Comparison of ENCODE assay signal across 7 mouse cellular contexts in the genomic region with DNA sequence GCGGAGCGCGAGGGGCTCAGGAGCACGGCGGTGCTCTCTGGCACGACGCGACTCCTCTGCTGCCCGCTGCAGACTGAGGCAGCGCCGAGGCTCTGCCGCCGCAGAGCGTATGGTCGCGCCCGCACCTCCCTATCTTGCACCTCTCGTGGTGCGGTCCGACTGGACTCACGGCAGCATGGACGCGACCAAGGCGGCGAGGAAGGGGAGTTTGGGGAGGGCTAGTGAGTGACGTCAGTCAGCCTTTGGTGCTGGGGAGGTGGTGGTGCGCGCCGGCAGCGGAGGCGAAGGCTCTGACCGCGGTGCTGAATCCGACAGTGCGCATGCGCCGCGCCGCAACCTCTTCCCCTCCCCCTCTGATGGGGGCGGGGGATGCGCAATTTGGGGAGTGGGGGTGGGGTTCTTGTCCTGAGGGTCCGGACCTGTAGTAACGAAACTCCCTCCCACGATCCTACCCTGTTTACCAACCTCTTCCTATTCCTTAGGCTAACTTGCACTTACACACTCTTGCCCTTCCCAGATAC. TPM values are rescaled to one million over a fixed set of nuclear protein-coding genes. Genes with fewer than 3 reads are reported as not detected.
DNase-seq lines count a peak whose midpoint lies in the region; ATAC-seq lines count a peak whose summit lies in the region.

Gene Syn1 (minus strand): TSS at position 161 of the 521 bp plus-strand sequence.

- H3K27me3 ChIP-seq in embryonic facial prominence, embryonic 11.5 days (ENCODE audit: control insufficient read depth, insufficient read depth, low read length): no peaks in the 10 kb centered on the region
- peaks cover 14% of the 10 kb centered on the region; the same call in 1 of the 2 replicates for H3K27me3 ChIP-seq in limb, embryonic 12.5 days
- no peaks in the 10 kb centered on the region for H3K27me3 ChIP-seq in midbrain, embryonic 14.5 days (ENCODE audit: control insufficient read depth, insufficient read depth, low read length)

- H3K27ac ChIP-seq in embryonic facial prominence, embryonic 11.5 days (replicated peaks; ENCODE audit: low read depth, low read length): no peak within 1 kb of the TSS
- no peak within 1 kb of the TSS for H3K27ac ChIP-seq in limb, embryonic 12.5 days
- H3K27ac ChIP-seq in midbrain, embryonic 14.5 days (replicated peaks; ENCODE audit: low read depth, low read length): peak within 1 kb of the TSS; percentile 77

- H3K4me1 ChIP-seq in embryonic facial prominence, embryonic 11.5 days (ENCODE audit: control insufficient read depth, insufficient read depth, low read length): no peaks in the 10 kb centered on the region
- no peaks in the 10 kb centered on the region for H3K4me1 ChIP-seq in limb, embryonic 12.5 days (replicated peaks)
- no peaks in the 10 kb centered on the region for H3K4me1 ChIP-seq in midbrain, embryonic 14.5 days (ENCODE audit: control insufficient read depth, insufficient read depth, low read length)

- DNase-seq in adrenal gland, postnatal 25 days: peak; percentile 74
- peak; percentile 84 for DNase-seq in embryonic facial prominence, embryonic 11.5 days (ENCODE audit: low spot score)
- DNase-seq in heart, adult 8-10 months (ENCODE audit: low spot score): peak; percentile 42
- peak; percentile 68 for DNase-seq in kidney, adult 8-10 months
- peak; percentile 93 for DNase-seq in midbrain, embryonic 14.5 days
- peak; percentile 31 for DNase-seq in spleen, adult 12 weeks (ENCODE audit: low spot score)

- H3K9me3 ChIP-seq in embryonic facial prominence, embryonic 11.5 days (replicated peaks; ENCODE audit: control insufficient read depth, low read length): no peaks in the 10 kb centered on the region
- H3K9me3 ChIP-seq in limb, embryonic 12.5 days: no peaks in the 10 kb centered on the region
- H3K9me3 ChIP-seq in midbrain, embryonic 14.5 days (ENCODE audit: control insufficient read depth, low read length): no peaks in the 10 kb centered on the region

- peak within 1 kb of the TSS; percentile 36 for H3K4me3 ChIP-seq in embryonic facial prominence, embryonic 11.5 days (ENCODE audit: low read depth, low read length)
- peak within 1 kb of the TSS; percentile 39 for H3K4me3 ChIP-seq in limb, embryonic 12.5 days (replicated peaks)
- peak within 1 kb of the TSS; percentile 56 for H3K4me3 ChIP-seq in midbrain, embryonic 14.5 days (replicated peaks; ENCODE audit: low read depth, low read length)

- ATAC-seq in embryonic facial prominence, embryonic 11.5 days (replicated peaks; ENCODE audit: insufficient number of reproducible peaks, low FRiP score, low TSS enrichment, low read depth): peak; percentile 94
- peak; percentile 94 for ATAC-seq in limb, embryonic 12.5 days (ENCODE audit: insufficient number of reproducible peaks, insufficient read depth, low FRiP score, low TSS enrichment, low read depth)
- ATAC-seq in midbrain, embryonic 14.5 days (ENCODE audit: low FRiP score, low TSS enrichment): peak; percentile 96

- H3K4me2 ChIP-seq in embryonic facial prominence, embryonic 11.5 days (ENCODE audit: low read depth, low read length): peak within 1 kb of the TSS; percentile 60
- H3K4me2 ChIP-seq in limb, embryonic 12.5 days: peak within 1 kb of the TSS; percentile 62
- H3K4me2 ChIP-seq in midbrain, embryonic 14.5 days (ENCODE audit: low read length): peak within 1 kb of the TSS; percentile 58

- 11% methylated on average over 24 of the region's 44 CpGs for WGBS in embryonic facial prominence, embryonic 11.5 days
- WGBS in limb, embryonic 12.5 days: 11% methylated on average over 37 of the region's 44 CpGs
- 18% methylated on average over 41 of the region's 44 CpGs for WGBS in midbrain, embryonic 14.5 days

- no peak within 1 kb of the TSS for H3K9ac ChIP-seq in embryonic facial prominence, embryonic 11.5 days (replicated peaks; ENCODE audit: low read length)
- H3K9ac ChIP-seq in limb, embryonic 12.5 days (replicated peaks): no peak within 1 kb of the TSS
- peak within 1 kb of the TSS; percentile 63 for H3K9ac ChIP-seq in midbrain, embryonic 14.5 days (replicated peaks; ENCODE audit: low read length)

- H3K36me3 ChIP-seq in embryonic facial prominence, embryonic 11.5 days (replicated peaks; ENCODE audit: control insufficient read depth, insufficient read depth, low read depth, low read length): no peaks in the 10 kb centered on the region
- H3K36me3 ChIP-seq in limb, embryonic 12.5 days: no peaks in the 10 kb centered on the region
- H3K36me3 ChIP-seq in midbrain, embryonic 14.5 days (ENCODE audit: control insufficient read depth, insufficient read depth, low read length): peaks cover 2% of the 10 kb centered on the region; the same call in 1 of the 2 replicates

RNA-seq across cellular contexts. Expression of gene Syn1, which starts in this region (rescaled TPM):
- 7.2 and 9.2 TPM in 2 replicates for total RNA-seq in adrenal gland, postnatal 25 days (2021)
- 3.6 and 4.0 TPM in 2 replicates for polyA plus RNA-seq in embryonic facial prominence, embryonic 11.5 days (2014; fragmentation: Nextera tagmentation; extraction: Ambion mirVana)
- under 1 TPM; 0.19 to 0.28 (median 0.22) TPM for total RNA-seq in heart, adult 8-10 months (2022)
- 0.14 and 0.20 TPM in 2 replicates for polyA plus RNA-seq in limb, embryonic 12.5 days (2016; fragmentation: Nextera tagmentation; extraction: Ambion mirVana)
- 55.7 and 66.9 TPM in 2 replicates for polyA plus RNA-seq in midbrain, embryonic 14.5 days (2014; fragmentation: Nextera tagmentation; extraction: Ambion mirVana)

Comparison
In these comparisons a context has a peak if more than half of its experiments do, and no peak if none do; other contexts are left out.
1. RNA of gene Syn1 (polyA plus RNA-seq): 55.7 to 66.9 TPM in midbrain, embryonic 14.5 days; 3.6 to 4.0 TPM in embryonic facial prominence, embryonic 11.5 days and 0.14 to 0.20 TPM in limb, embryonic 12.5 days; every median in the first group is over 10 times any median in the second.
2. Peak in DNase-seq in heart, adult 8-10 months; RNA of the gene not detected or under 1 TPM.
3. Peak in ATAC-seq, H3K4me3 ChIP-seq and H3K4me2 ChIP-seq in limb, embryonic 12.5 days; RNA of the gene not detected or under 1 TPM.
4. DNase-seq: peak in every context shown above with its lines; median percentile 93 in midbrain, embryonic 14.5 days; 84 in embryonic facial prominence, embryonic 11.5 days; 74 in adrenal gland, postnatal 25 days; 68 in kidney, adult 8-10 months; 42 in heart, adult 8-10 months; 31 in spleen, adult 12 weeks.
5. Peak in every context shown above with its lines, with median percentiles within 50 percentile points of each other: ATAC-seq, H3K4me2 ChIP-seq and H3K4me3 ChIP-seq.